Mouse (Mus musculus) heart, postnatal 36 days (tissue): Measurements from ENCODE around the gene Tubg2. TPM values are rescaled to one million over a fixed set of nuclear protein-coding genes. Genes with fewer than 3 reads are reported as not detected.

Source experiments
- DNase-seq, 2 experiments: peaks; one replicate each; pipeline ENCODE4 v3.0.0; 2021 to 2022
- intact Hi-C: fragments of 180-260 bp; cut with DNase I; formaldehyde crosslinking; loops from one replicate; pipeline ENCODE4 v1.15.1; 2025
- microRNA-seq, 2 experiments: library from miRNA; unstranded; fragments of <30 nt; microRNA quantifications; one replicate each; pipeline ENCODE4 v1.2.0; 2021; ENCODE audit warnings: borderline number of aligned reads in 2 of 2
- total RNA-seq, 2 experiments: library from RNA; stranded (reverse); gene quantifications; 2 replicates each; pipeline ENCODE4 v1.2.3; 2021

The Tubg2 gene
- total RNA-seq, 2 experiments from 2014 or later: 3.7 to 3.9 TPM

- no peak for DNase-seq
- intact Hi-C loops: no loop called here
Observed at GRCm38 (mm10) chr11:101190181-101190912, 34.6 kb downstream of the Tubg2 start.

GRCm38 (mm10) chr11:101190913-101191907 lies 35.5 kb downstream of the Tubg2 start:
- intact Hi-C loops: no loop called here
- no peak for DNase-seq

- intact Hi-C loops: no loop called here
Observed at GRCm38 (mm10) chr11:101191919-101192470, 36.3 kb downstream of the Tubg2 start.

GRCm38 (mm10) chr11:101192646-101193045 lies 36.9 kb downstream of the Tubg2 start:
- intact Hi-C loops: no loop called here
- DNase-seq: no peak

More at GRCm38 (mm10) chr11:101191919-101192470, 36.3 kb downstream of the Tubg2 start:
- DNase-seq: no peak

- intact Hi-C loops: no loop called here
- no peak for DNase-seq
Observed at GRCm38 (mm10) chr11:101193076-101193475, 37.4 kb downstream of the Tubg2 start.

- DNase-seq: no peak
- intact Hi-C loops: no loop called here
Observed at GRCm38 (mm10) chr11:101194137-101194536, 38.4 kb downstream of the Tubg2 start.

- DNase-seq: no peak
- intact Hi-C loops: no loop called here
Observed at GRCm38 (mm10) chr11:101194643-101195042, 38.9 kb downstream of the Tubg2 start.

- intact Hi-C loops: no loop called here
- DNase-seq: no peak
Observed at GRCm38 (mm10) chr11:101195101-101195500, 39.4 kb downstream of the Tubg2 start.

- DNase-seq: no peak
- intact Hi-C loops: no loop called here
Observed at GRCm38 (mm10) chr11:101195571-101195970, 39.9 kb downstream of the Tubg2 start.

GRCm38 (mm10) chr11:101196175-101196574 lies 40.5 kb downstream of the Tubg2 start:
- intact Hi-C loops: no loop called here
- DNase-seq: no peak

GRCm38 (mm10) chr11:101199555-101199954 lies 43.8 kb downstream of the Tubg2 start:
- intact Hi-C loops: no loop called here
- DNase-seq: no peak

GRCm38 (mm10) chr11:101200986-101201385 lies 45.3 kb downstream of the Tubg2 start:
- no peak for DNase-seq
- intact Hi-C loops: no loop called here

Small RNAs within 50 kb of the gene (microRNA-seq; reads per million reads assigned to microRNA genes)
- 0 reads per million in 2 experiments for gene Gm27626

Other genes with a start within 250 kb of the Tubg2 start
- gene Stat3, start 216.4 kb upstream of the Tubg2 start, total RNA-seq: 10 to 100 TPM; 93.5 to 93.9 TPM
- gene Cavin1, start 185.0 kb upstream of the Tubg2 start, total RNA-seq: 100 to 1,000 TPM; 239 to 258 TPM
- 10 to 100 TPM; 76.8 to 88.5 TPM for gene Atp6v0a1, start 146.5 kb upstream of the Tubg2 start, total RNA-seq
- gene Naglu, start 85.9 kb upstream of the Tubg2 start, total RNA-seq: 10 to 100 TPM in 1 of 2 experiments, 1 to 10 TPM in 1; 9.1 to 10.1 TPM
- gene Hsd17b1, start 77.5 kb upstream of the Tubg2 start, total RNA-seq: under 1 TPM; 0.46 to 0.58 TPM
- gene Coasy, start 73.3 kb upstream of the Tubg2 start, total RNA-seq: 10 to 100 TPM; 17.2 to 18.8 TPM
- 10 to 100 TPM; 18.8 to 23.1 TPM for gene Mlx, start 68.6 kb upstream of the Tubg2 start, total RNA-seq
- gene Psmc3ip, start 60.5 kb upstream of the Tubg2 start, total RNA-seq: 1 to 10 TPM; 1.9 to 4.1 TPM
- 10 to 100 TPM; 34.2 to 36.3 TPM for gene Retreg3, start 36.0 kb upstream of the Tubg2 start, total RNA-seq
- 10 to 100 TPM; 23.2 to 24.1 TPM for gene Tubg1, start 36.0 kb upstream of the Tubg2 start, total RNA-seq
- 1 to 10 TPM; 1.5 to 1.7 TPM for gene Cntnap1, start 14.6 kb downstream of the Tubg2 start, total RNA-seq
- gene Plekhh3, start 15.4 kb downstream of the Tubg2 start, total RNA-seq: 10 to 100 TPM; 25.0 to 27.7 TPM
- under 1 TPM in 1 of 2 experiments, not detected in 1; 0.24 TPM for gene Ccr10, start 19.5 kb downstream of the Tubg2 start, total RNA-seq
- gene Ezh1, start 70.6 kb downstream of the Tubg2 start, total RNA-seq: 10 to 100 TPM; 34.8 to 36.7 TPM
- 100 to 1,000 TPM in 1 of 2 experiments, 10 to 100 TPM in 1; 88.9 to 132 TPM for gene Ramp2, start 90.1 kb downstream of the Tubg2 start, total RNA-seq
- gene Vps25, start 97.8 kb downstream of the Tubg2 start, total RNA-seq: 10 to 100 TPM; 84.6 to 95.8 TPM
- gene Wnk4, start 104.7 kb downstream of the Tubg2 start, total RNA-seq: 10 to 100 TPM; 18.5 to 19.8 TPM
- under 1 TPM; 0.11 to 0.35 TPM for gene Cntd1, start 123.1 kb downstream of the Tubg2 start, total RNA-seq
- 10 to 100 TPM; 90.1 to 92.7 TPM for gene Coa3, start 123.2 kb downstream of the Tubg2 start, total RNA-seq
- gene Becn1, start 146.4 kb downstream of the Tubg2 start, total RNA-seq: 10 to 100 TPM; 88.6 to 98.7 TPM
- gene Psme3, start 160.3 kb downstream of the Tubg2 start, total RNA-seq: 10 to 100 TPM; 73.9 to 85.2 TPM
- 1 to 10 TPM; 1.8 to 2.2 TPM for gene Aoc2, start 169.2 kb downstream of the Tubg2 start, total RNA-seq
- gene Aoc3, start 174.7 kb downstream of the Tubg2 start, total RNA-seq: 10 to 100 TPM; 13.5 to 16.7 TPM
- gene G6pc, start 211.7 kb downstream of the Tubg2 start, total RNA-seq: not detected